Mouse (Mus musculus): ENCODE measurements around the gene Dhfr.

Dhfr gene

GRCm38 (mm10) chr13:92387367-92387766 lies 32.8 kb downstream of the Dhfr start:
- DNase-seq (ENCODE audit: extremely low spot score, low read depth, low spot score): no peak

GRCm38 (mm10) chr13:92393047-92393661 lies 38.6 kb downstream of the Dhfr start:
- DNase-seq (ENCODE audit: extremely low spot score, low read depth, low spot score): no peak

GRCm38 (mm10) chr13:92398491-92399384 lies 44.2 kb downstream of the Dhfr start:
- DNase-seq (ENCODE audit: extremely low spot score, low read depth, low spot score): no peak

- no peak for DNase-seq (ENCODE audit: extremely low spot score, low read depth, low spot score)
Observed at GRCm38 (mm10) chr13:92402063-92402462, 47.5 kb downstream of the Dhfr start.

GRCm38 (mm10) chr13:92403496-92403895 lies 49.0 kb downstream of the Dhfr start:
- DNase-seq (ENCODE audit: extremely low spot score, low read depth, low spot score): no peak

GRCm38 (mm10) chr13:92410486-92410885 lies 56.0 kb downstream of the Dhfr start:
- DNase-seq (ENCODE audit: extremely low spot score, low read depth, low spot score): no peak

- no peak for DNase-seq (ENCODE audit: extremely low spot score, low read depth, low spot score)
Observed at GRCm38 (mm10) chr13:92419630-92420029, 65.1 kb downstream of the Dhfr start.

GRCm38 (mm10) chr13:92423711-92424110 lies 69.2 kb downstream of the Dhfr start:
- no peak for DNase-seq (ENCODE audit: extremely low spot score, low read depth, low spot score)

- no peak for DNase-seq (ENCODE audit: extremely low spot score, low read depth, low spot score)
Observed at GRCm38 (mm10) chr13:92425758-92426264, 71.3 kb downstream of the Dhfr start, which contains the start of gene Ankrd34b. Gene Ankrd34b, plus strand, starts transcription at chr13:92425896.

GRCm38 (mm10) chr13:92426294-92427051 lies 71.9 kb downstream of the Dhfr start:
- DNase-seq (ENCODE audit: extremely low spot score, low read depth, low spot score): no peak

GRCm38 (mm10) chr13:92427351-92427855 lies 72.9 kb downstream of the Dhfr start:
- no peak for DNase-seq (ENCODE audit: extremely low spot score, low read depth, low spot score)
